Mouse (Mus musculus) yolk sac, embryonic 10.5 days (tissue): Measurements from ENCODE around the gene Swi5.

Experiments used
- DNase-seq: peaks from one replicate; pipeline ENCODE4 v3.0.0-alpha.2; 2017; ENCODE audit warnings: low spot score

Swi5 gene

DNA sequence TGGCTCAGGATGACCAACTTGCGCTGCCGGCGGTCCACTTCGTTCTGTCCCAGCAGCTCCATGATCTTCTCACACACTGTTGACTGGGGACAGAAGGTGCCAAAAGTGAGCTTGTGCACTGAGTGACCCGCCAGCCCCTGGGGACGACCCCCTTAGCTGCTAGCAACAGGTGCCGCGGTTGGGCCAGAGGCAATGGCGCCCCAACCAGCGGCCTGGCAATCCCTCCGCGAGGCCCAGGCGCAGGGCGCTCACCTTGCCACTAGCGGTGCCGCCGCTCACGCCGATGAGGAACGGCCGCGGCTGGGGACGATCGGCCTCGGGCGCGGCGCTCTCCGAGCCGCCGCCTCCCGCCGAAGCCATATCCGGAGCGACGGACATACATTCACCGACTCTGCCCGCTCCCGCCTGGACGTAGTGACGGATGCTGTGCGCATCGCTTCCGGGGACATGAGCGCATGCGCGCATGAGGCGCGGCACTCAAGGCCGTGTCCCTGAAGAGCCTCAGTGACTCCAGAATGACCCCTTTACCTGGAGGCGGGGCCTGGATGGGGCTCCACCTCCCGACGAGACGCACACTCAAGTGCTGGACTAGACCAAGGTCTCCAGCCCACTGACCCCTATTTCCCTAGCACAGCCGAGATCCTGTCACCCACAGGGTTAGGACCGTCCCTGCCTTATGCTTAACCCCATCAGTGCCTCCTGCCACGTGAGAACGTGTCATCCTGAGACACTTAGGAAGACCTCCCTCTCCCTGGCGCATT, 28.0 kb downstream of the Swi5 start, which contains the start of gene Uck1:
Gene Uck1 (minus strand): TSS at position 503 of the 761 bp plus-strand sequence.
- peak; percentile 91 for DNase-seq

DNA sequence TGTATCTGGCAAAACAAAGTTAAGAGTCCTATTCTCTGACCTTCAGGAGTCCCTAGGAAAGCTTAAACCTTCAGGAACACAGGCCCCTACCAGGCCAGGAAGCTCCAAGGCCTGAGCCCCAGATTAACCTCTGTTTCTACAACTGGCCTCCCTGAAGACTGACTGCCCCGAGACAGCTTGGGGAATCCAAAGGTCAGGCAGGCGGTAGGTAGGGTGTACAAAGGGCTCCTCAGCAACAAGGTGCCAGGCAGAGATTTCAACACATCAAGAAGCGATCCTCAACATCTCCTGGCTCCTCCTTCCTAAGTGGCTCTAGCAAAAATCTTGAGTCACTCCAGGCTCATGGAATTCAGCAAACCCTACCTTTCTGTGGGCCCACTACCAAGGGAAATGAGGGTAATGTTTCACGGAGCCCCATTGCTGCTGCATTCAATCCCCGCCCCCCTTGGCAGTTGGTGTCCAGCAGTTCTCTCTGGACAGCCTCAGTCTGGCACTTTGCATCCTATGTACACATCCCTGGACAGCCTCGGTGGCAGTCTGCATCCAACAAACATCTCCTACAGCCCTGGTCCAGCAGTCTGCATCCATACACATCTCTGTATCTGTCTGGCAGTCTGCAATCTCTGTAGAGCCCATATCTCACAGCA, 28.9 kb downstream of the Swi5 start:
- DNase-seq, result peak; percentile 47

DNA sequence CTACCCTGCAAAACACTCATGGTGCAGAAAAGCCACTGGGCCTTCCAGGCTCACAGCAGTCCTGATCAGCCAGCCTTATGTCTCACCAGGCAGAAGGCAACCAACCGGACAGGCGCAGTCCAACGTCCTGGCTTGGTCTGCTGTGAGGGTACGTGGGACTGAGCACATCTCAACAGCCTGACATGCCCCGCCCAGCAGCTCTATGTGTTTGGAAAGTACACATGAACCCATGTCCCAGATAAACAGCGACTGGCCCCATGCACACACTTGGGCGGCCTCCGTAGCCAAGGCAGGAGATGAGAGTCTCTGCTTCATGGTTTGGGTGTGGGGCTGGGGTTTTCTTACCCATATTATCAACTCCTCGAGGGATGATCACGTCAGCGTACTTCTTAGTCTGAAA, 31.6 kb downstream of the Swi5 start:
- DNase-seq, result no peak

DNA sequence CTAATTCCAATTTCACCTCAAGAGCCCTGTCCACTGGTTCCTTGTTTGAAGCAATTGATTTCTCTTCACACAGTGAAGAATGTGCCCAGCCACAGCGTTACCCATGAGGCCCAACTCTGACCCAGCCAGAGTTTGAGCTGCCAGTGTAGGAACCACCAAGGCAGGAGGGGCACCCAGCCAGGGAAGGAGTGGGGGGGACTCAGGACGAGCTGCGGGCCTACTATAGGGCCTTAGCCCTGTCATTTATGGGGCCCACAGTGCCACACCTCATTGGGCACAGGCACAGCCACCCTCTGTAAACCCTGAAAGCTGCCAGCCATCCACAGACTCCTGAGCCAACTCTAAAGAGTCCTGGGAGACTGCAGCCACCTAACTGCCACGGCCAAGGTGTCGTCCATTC, 33.3 kb downstream of the Swi5 start:
- DNase-seq, result no peak

DNA sequence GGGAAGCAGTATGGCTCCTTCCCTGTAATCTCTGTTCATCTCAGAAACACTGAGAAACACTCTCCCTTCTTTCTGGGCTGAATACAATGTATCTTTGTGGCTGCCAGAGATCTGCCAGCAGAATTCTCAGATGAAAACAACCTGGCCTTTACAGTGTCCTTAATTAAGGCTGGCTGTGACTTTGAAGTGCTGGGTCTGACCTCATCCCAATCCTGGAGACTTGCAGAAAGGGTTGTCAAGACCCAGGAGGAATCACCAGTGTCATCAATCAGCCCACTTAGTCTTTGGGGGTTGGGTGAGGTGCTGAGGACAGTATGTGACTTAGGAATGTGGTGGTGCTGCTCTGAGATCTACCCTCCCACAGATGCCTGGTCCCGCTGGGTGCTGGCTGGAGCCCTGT, 34.5 kb downstream of the Swi5 start:
- no peak for DNase-seq

DNA sequence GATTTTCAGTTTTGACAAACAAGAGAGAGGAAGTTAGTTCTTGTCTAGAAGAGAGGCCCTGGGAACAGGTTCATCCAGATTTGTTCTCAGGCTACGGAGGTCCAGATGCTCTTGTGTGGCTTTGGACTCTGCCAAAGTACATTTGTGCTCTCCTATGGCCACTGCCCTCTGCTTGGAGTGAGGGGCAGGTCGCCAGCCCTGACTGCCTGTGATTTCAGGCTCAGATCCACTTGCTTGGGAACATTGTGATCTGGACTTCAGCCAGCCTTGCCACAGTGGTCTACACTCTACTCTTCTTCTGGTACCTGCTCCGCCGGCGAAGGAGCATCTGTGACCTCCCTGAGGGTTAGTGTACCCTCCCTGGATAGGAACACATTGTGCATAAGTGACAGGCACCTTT, 35.2 kb downstream of the Swi5 start:
- no peak for DNase-seq

DNA sequence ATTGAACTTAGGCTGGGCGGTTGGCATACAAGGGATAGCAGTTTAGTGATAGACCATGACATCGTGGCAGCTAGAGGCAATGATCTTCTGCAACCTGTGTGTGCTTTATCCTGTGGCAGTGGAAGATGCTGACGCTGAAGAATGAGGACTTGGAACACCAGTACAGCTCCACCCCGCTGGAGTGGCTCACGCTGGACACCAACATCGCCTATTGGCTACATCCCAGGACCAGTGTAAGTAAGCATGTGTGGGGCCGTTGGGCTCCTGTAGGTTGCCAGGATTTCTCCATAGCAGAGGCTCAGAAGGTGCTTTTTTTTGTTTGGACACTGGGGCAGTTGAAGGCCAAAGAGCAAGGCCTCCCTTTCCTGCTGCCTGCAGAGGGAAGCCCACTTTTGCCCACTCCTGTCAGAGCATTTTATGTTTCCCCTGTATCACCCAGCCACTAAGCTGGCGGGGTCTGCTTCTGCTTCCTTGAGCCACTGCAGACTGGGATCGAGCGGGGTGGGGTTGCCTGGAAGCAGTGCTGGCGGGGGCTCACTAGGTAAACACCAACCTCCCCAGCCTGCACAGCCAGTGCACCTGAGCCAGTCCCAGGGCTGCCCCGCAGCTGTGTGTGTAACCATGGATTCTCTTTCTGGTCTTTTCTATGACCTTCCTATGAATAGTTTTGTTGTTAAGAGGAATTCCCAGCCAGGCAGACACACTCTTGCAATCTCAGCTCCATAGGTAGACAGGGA, 35.9 kb downstream of the Swi5 start:
- DNase-seq, result no peak

DNA sequence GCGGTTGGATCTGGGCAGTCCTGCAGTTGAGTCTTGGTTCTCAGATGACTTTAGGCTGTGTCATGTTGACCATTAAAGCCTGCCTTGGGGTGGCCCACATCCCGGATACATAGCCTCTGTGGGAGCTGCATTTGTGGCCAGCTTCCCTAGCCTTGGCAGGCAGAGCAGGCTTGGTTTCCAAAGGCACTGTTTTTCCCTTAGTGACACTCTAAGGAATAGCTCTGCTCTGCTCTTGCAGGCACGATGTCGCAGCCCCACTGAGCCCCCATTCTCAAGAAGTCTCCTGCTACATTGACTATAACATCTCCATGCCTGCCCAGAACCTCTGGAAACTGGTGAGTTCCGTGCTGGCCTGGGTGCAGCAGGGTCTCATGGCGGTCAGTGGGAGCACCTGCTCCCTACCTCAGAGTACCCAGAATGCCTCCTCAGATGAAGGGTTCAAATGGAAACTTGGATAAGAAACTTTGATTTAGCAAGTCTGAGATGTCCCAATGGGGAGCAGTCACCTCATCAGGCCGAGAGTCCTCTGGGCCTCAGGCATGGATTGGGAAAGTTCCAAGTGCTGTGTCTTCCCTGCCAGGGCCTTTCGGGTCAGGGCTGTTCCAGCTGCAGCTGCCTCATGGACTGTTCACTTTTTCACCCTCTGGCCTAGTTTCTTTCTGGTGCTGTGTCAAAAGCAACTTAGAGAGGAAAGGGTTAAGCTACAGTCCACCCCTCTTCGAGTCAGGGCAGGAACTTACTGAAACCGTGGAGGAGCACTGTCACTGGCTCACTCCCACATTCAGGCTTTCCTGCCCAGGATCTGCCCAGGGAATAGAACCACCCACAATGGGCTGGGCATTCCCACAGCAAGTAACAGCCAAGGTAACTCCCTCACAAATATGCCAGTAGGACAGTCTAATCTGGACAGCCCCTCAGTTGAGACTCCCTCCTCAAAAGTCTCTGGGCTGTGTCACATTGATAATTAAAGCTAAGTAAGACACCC, 39.2 kb downstream of the Swi5 start:
- no peak for DNase-seq

DNA sequence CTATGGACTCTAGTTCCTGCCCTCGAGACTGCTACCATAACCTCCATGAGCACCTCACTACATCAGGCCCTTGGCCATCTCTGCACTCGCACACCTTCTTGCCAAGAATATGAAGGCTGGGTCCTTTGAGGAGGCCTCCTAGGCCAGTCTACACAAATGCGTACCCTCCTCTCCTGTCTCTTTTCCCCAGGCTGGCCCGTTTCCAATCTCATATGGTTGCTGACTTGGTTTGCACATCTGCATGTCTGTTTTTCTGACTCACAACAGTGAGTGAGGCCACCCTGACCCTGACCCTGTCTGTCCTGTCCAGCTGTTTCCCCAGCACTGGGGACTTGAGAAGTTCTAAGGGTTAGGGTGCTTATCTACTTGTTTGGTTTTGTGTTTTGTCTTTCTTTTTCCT, 41.1 kb downstream of the Swi5 start:
- no peak for DNase-seq

DNA sequence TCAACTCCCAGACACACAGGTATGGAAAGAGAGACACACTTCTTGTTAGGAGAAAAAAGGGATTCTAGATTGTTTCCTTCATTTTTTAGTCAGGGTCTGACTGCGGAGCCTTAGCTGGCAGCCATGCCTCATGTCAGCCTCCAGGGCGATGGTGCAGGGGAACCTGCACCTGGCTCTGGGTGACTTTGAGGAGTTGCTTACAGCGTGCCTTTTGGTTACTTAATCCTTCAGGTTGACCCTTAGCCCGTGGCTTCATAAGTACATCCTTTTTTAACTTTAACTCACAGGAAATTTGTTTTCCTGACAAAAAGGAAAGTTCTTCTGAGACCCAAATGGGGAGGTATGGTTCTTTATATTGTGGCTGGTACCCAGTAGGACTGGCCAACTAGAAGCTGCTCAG, 44.9 kb downstream of the Swi5 start:
- DNase-seq, result no peak

DNA sequence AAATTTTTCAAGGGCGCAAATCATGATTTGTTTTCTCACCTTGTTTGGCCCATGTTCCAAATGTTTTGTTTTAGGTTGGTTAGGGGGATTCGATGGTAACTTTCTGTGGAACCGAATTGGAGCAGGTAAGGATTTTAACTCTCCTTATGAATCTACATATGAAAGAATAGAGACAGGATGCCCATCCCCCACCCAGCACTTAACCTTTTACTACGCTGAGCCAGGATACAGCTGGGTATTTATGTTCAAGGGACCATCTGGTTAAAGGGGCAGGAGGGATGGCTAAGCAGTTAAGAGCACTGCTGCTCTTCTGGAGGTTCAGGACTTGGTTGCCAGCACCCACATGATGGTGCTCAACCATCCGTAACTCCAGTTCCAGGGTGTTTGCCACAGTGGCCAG, 47.3 kb downstream of the Swi5 start:
- no peak for DNase-seq

DNA sequence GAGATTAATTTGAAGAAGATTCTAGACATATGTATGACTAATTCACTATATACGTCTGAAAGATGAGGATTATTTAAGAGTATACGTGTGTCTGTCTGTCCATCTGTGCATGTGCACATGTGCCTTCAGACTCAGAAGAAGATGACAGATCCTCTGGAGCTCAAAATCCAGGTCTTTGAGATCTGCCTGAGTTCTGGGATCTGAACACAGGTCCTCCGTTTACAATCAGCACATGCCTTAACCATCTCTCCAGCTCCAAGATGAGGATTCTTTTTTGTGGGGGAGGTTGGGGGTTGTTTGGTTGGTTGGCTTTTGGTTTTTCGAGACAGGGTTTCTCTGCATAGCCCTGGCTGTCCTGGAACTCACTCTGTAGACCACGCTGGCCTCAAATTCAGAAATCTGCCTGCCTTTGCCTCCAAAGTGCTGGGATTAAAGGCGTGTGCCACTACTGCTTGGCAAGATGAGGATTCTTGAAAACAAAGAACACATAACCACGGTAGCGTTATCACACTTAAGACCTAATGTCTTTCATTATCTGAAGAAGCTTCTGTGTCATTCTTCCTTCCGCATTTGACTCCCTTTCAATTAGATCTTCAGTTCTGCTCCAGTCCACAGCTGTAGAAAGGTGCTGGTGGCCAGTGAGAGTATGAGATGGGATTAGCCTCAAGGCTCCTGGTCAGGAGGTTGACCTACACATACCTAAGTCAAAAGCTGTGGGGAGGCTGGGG, 49.0 kb downstream of the Swi5 start:
- DNase-seq, result no peak

DNA sequence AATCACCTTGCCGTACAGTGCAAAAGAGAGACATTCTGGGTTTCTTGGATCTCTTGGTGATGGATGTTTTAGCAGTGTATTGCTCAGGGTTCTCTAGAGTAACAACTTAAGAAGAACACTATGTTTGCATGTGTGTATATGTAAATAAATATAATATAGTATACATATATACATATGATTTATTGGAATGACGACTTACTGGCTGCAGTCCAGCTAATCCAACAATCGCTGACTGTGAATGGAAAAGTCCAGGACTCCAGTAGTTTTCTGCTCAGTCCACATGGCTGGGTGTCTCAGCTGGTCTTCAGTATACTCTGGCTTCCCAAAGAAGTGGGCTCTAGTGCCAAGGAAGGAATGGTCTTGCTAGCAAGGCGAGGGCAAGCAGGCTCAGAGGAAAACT, 50.3 kb downstream of the Swi5 start:
- DNase-seq, result no peak

DNA sequence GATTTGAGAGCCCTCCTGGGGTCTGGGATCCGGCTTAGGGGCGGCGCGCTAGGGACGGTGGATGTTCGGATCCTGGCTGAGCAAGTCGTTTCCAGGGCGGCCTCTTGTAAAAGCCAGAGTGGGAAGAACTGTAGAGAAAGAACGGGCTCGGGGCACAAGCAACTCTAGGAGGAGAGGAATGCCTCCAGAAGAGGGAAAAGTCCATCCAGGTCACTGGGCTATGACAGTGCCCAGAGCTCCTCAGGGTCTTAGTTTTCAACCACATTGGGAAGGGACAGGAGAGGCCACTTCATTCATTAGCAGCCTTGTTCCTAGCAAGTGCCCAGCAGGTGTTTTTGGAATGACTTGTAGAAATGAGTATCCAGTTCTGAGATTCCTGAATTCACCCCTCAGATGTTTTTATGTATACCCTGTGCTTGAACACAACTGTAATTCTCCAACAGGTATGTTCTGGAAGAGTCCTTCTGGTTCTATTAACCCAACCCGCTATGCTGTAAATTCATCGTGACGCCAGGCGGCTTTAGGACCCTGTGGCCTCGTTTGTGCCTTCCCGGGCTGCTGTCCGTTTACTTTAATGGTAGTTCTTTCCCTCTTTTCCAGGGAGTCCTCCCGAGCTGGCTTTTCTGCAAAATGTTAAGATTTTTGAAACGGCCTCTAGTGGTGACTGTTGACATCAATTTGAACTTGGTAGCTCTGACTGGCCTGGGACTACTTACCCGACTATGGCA, 51.0 kb downstream of the Swi5 start:
- DNase-seq, result peak; percentile 70

DNA sequence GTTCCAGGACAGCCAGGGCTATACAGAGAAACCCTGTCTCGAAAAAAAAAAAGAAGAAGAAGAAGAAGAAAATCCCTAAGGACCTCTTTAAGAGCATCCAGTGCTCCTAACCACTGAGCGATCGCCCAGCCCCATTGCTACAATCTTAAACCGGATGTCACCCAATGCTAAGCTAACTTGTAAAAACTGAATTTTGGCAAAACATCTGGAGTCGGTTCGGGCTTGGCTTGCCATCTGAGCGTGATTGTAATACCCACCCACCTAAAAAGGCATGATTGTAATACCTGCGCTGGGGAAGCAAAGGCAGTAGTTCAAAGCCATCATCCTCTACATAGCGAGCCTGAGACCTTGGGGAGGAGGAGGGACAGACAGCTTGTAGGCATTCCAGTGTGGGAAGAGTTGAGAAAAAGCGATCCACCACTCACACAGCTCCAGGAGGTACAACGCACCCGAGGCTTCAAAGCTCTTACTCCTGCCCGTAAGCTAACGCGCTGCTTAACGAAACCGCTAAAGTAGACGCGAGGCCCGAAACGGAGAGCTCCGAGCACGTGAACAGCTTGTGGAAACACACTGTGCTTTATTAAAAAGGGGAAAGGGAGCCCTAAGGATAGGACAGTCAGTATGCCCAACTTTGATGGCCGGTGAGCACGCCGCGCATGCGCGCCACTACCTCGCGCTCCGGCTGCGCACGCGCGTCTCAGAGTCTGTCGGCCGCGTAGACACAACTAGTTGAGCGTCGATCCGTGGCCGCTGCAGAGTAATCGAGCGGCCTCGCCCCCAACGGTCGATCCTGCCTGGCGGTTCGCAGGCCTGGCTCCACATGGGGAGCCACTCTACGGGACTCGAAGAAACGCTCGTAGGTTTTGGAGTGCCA, 51.8 kb downstream of the Swi5 start, which contains the start of gene Pomt1:
Gene Pomt1 (plus strand): TSS at position 705 of the 874 bp plus-strand sequence.
- peak; percentile 91 for DNase-seq

DNA sequence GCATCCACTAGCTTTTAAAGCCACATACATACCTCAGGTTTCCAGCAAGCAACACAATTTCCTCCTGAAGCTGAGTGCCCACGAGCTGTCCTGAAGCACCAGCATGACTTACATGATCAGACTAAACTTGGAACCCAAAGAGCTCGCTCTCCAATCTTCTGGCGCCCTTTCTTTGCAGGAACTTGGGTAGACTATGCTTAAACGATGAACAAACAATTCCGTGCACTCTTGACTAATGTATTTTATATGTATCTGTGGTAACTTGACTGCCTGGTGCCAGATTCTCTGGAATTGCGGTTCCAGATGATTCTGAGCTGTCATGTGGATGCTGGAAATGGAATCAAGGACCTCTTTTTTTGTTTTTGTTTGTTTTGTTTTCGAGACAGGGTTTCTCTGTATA, 52.4 kb downstream of the Swi5 start:
- no peak for DNase-seq
